8 mouse cellular contexts compared by ENCODE assay signal in the genomic region with DNA sequence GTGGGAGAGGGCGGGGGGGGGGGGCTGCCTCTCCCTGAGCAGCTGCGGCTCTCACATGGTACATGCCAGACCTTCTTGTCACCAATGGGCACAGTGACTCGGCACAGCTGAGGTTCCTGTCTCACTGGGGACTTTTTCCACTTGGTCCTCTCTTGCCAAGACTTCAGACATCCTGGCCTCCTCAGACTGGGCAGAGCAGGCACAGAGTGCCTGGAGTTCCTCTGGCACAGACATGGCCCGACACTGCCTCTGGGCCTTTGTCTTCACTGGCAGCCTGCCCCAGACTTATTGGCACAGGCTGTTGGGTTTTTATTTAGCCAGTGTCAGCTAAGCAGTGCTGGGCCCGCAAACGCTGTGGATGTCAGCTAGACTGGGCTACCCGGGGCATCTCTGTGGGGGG. TPM values are rescaled to one million over a fixed set of nuclear protein-coding genes. Genes with fewer than 3 reads are reported as not detected.
DNase-seq lines count a peak whose midpoint lies in the region; ATAC-seq and TF ChIP-seq lines count a peak whose summit lies in the region.

No protein-coding gene starts in this region.

- H3K27me3 ChIP-seq in kidney, adult 2 months (replicated peaks; ENCODE audit: control insufficient read depth, insufficient read depth, low read length): no peaks in the 10 kb centered on the region
- no peaks in the 10 kb centered on the region for H3K27me3 ChIP-seq in kidney, embryonic 14.5 days (ENCODE audit: control insufficient read depth, insufficient read depth, low read length)
- H3K27me3 ChIP-seq in embryonic facial prominence, embryonic 13.5 days: no peaks in the 10 kb centered on the region
- no peaks in the 10 kb centered on the region for H3K27me3 ChIP-seq in heart, embryonic 12.5 days (replicated peaks)

- no peak overlapping the region for H3K9ac ChIP-seq in kidney, embryonic 14.5 days (ENCODE audit: low read depth, low read length)
- H3K9ac ChIP-seq in embryonic facial prominence, embryonic 13.5 days: no peak overlapping the region
- H3K9ac ChIP-seq in heart, embryonic 12.5 days: no peak overlapping the region

- ATAC-seq in kidney, embryonic 14.5 days (ENCODE audit: low FRiP score, low TSS enrichment): no peak
- ATAC-seq in embryonic facial prominence, embryonic 13.5 days (ENCODE audit: insufficient number of reproducible peaks, insufficient read depth, low FRiP score, low TSS enrichment, low read depth): peak; percentile 17; the same call in 1 of the 2 replicates
- ATAC-seq in heart, embryonic 12.5 days (ENCODE audit: insufficient number of reproducible peaks, low FRiP score): peak; percentile 12; the same call in 1 of the 2 replicates
- ATAC-seq in erythroid progenitor cell, adult 5-6 weeks (replicated peaks; ENCODE audit: low FRiP score, poor library complexity, severe bottlenecking): no peak

- TF ChIP-seq CTCF in kidney, adult 2 months (conservative IDR thresholded peaks at IDR 0.05; ENCODE audit: insufficient read depth, insufficient read length, low read depth, low read length): no peak

- H3K4me3 ChIP-seq in kidney, adult 2 months (ENCODE audit: insufficient read depth, low read depth, low read length): no peak overlapping the region
- no peak overlapping the region for H3K4me3 ChIP-seq in kidney, embryonic 14.5 days (ENCODE audit: low read length)
- no peak overlapping the region for H3K4me3 ChIP-seq in embryonic facial prominence, embryonic 13.5 days
- H3K4me3 ChIP-seq in heart, embryonic 12.5 days: no peak overlapping the region

- H3K36me3 ChIP-seq in kidney, adult 2 months (ENCODE audit: control insufficient read depth, insufficient read depth, low read length): no peaks in the 10 kb centered on the region
- H3K36me3 ChIP-seq in kidney, embryonic 14.5 days (ENCODE audit: control insufficient read depth, insufficient read depth, low read length): no peaks in the 10 kb centered on the region
- H3K36me3 ChIP-seq in embryonic facial prominence, embryonic 13.5 days: no peaks in the 10 kb centered on the region
- H3K36me3 ChIP-seq in heart, embryonic 12.5 days: no peaks in the 10 kb centered on the region

- H3K4me1 ChIP-seq in kidney, adult 2 months (ENCODE audit: control insufficient read depth, insufficient read depth, low read length): peaks cover 70% of the 10 kb centered on the region
- H3K4me1 ChIP-seq in kidney, embryonic 14.5 days (ENCODE audit: control insufficient read depth, insufficient read depth, low read length): peaks cover 77% of the 10 kb centered on the region
- H3K4me1 ChIP-seq in embryonic facial prominence, embryonic 13.5 days: peaks cover 100% of the 10 kb centered on the region
- peaks cover 99% of the 10 kb centered on the region for H3K4me1 ChIP-seq in heart, embryonic 12.5 days (replicated peaks)

- WGBS in kidney, adult 2 months: 22% methylated on average over 7 of the region's 7 CpGs
- 66% methylated on average over 7 of the region's 7 CpGs for WGBS in kidney, embryonic 14.5 days
- WGBS in embryonic facial prominence, embryonic 13.5 days: 28% methylated on average over 7 of the region's 7 CpGs
- 36% methylated on average over 7 of the region's 7 CpGs for WGBS in heart, embryonic 12.5 days
- WGBS in large intestine, adult 2 months: 16% methylated on average over 7 of the region's 7 CpGs

- H3K4me2 ChIP-seq in kidney, embryonic 14.5 days (replicated peaks; ENCODE audit: low read depth, low read length): no peak overlapping the region
- H3K4me2 ChIP-seq in embryonic facial prominence, embryonic 13.5 days: no peak overlapping the region; the same call in 1 of the 2 replicates
- no peak overlapping the region for H3K4me2 ChIP-seq in heart, embryonic 12.5 days

- 0 out of 2 replicates have a peak overlapping the region, but pooled peaks have one; percentile 9 for H3K27ac ChIP-seq in kidney, adult 2 months (ENCODE audit: insufficient read depth, low read depth, low read length)
- no peak overlapping the region for H3K27ac ChIP-seq in kidney, embryonic 14.5 days (ENCODE audit: low read depth, low read length)
- H3K27ac ChIP-seq in embryonic facial prominence, embryonic 13.5 days: peak overlapping the region; percentile 45; the same call in 1 of the 2 replicates
- H3K27ac ChIP-seq in heart, embryonic 12.5 days (ENCODE audit: poor library complexity, severe bottlenecking): peak overlapping the region; percentile 13; the same call in 1 of the 2 replicates

- no peaks in the 10 kb centered on the region for H3K9me3 ChIP-seq in kidney, embryonic 14.5 days (ENCODE audit: control insufficient read depth, low read length)
- no peaks in the 10 kb centered on the region for H3K9me3 ChIP-seq in embryonic facial prominence, embryonic 13.5 days
- no peaks in the 10 kb centered on the region for H3K9me3 ChIP-seq in heart, embryonic 12.5 days (replicated peaks)

- no peak for TF ChIP-seq POLR2A in kidney, adult 2 months (IDR thresholded peaks at IDR 0.05; ENCODE audit: low read depth, low read length)

- peak; percentile 96 for DNase-seq in kidney, adult 2 months
- DNase-seq in large intestine, adult 2 months (ENCODE audit: low read depth, low spot score): peak; percentile 39
- DNase-seq in lung, postnatal 4 days: peak; percentile 79 to 87
- DNase-seq in urinary bladder, postnatal 25 days (ENCODE audit: low spot score): peak; percentile 59

RNA-seq across cellular contexts. Expression of gene Pmepa1, which starts 18.7 kb away (rescaled TPM):
- 35.6 and 44.7 TPM in 2 replicates for polyA plus RNA-seq in kidney, adult 2 months (2012; rRNA removed)
- 4.9 and 5.8 TPM in 2 replicates for polyA plus RNA-seq in kidney, embryonic 14.5 days (2014; fragmentation: Nextera tagmentation; extraction: Ambion mirVana)
- 6.3 and 7.3 TPM in 2 replicates for polyA plus RNA-seq in embryonic facial prominence, embryonic 13.5 days (2015; fragmentation: Nextera tagmentation; extraction: Ambion mirVana)
- polyA plus RNA-seq in heart, embryonic 12.5 days (2016; fragmentation: Nextera tagmentation; extraction: Ambion mirVana): 4.0 and 4.5 TPM in 2 replicates
- 38.0 and 45.6 TPM in 2 replicates for polyA plus RNA-seq in large intestine, adult 2 months (2012; rRNA removed)
- total RNA-seq in erythroid progenitor cell, adult 5-6 weeks (2015; ENCODE audit: low replicate concordance): 0.36 TPM in 1 of 2 replicates, not detected in the other
- total RNA-seq in erythroid progenitor cell, adult 5-6 weeks (2017; ENCODE audit: low replicate concordance): not detected in 2 replicates

RNA-seq across cellular contexts. Expression of gene Zbp1, which starts 38.9 kb away (rescaled TPM):
- 3.3 and 7.8 TPM in 2 replicates for polyA plus RNA-seq in kidney, adult 2 months (2012; rRNA removed)
- 0.26 TPM in 1 of 2 replicates, not detected in the other for polyA plus RNA-seq in kidney, embryonic 14.5 days (2014; fragmentation: Nextera tagmentation; extraction: Ambion mirVana)
- polyA plus RNA-seq in embryonic facial prominence, embryonic 13.5 days (2015; fragmentation: Nextera tagmentation; extraction: Ambion mirVana): 0.13 TPM in 1 of 2 replicates, not detected in the other
- polyA plus RNA-seq in heart, embryonic 12.5 days (2016; fragmentation: Nextera tagmentation; extraction: Ambion mirVana): not detected in 2 replicates
- 62.1 and 90.8 TPM in 2 replicates for polyA plus RNA-seq in large intestine, adult 2 months (2012; rRNA removed)
- total RNA-seq in erythroid progenitor cell, adult 5-6 weeks (2015; ENCODE audit: low replicate concordance): 2.2 TPM in 1 of 2 replicates, not detected in the other
- total RNA-seq in erythroid progenitor cell, adult 5-6 weeks (2017; ENCODE audit: low replicate concordance): 1.2 and 9.6 TPM in 2 replicates

Comparison
In these comparisons a context has a peak if more than half of its experiments do, and no peak if none do; other contexts are left out.
1. DNase-seq: peak in every context shown above with its lines; median percentile 96 in kidney, adult 2 months; 83 in lung, postnatal 4 days; 59 in urinary bladder, postnatal 25 days; 39 in large intestine, adult 2 months.
2. ATAC-seq: peak in embryonic facial prominence, embryonic 13.5 days (single experiment) and heart, embryonic 12.5 days (single experiment); none in kidney, embryonic 14.5 days (single experiment) and erythroid progenitor cell, adult 5-6 weeks (single experiment).